Mouse (Mus musculus): Measurements from ENCODE around the gene Hist1h4k.

The Hist1h4k gene

GRCm38 (mm10) chr13:21718381-21719080, 31.8 kb downstream of the Hist1h4k start:
- in situ Hi-C loops (cut with MseI, MboI) = loop anchor here in 1 of 2 experiments (25.0 kb wide), 1 partner anchor 319 kb away; the partner anchor contains the start of genes Hist1h2ag, Hist1h2ah, Hist1h2bj and Hist1h2bk

- in situ Hi-C loops (cut with MseI, MboI) = loop anchor here in 1 of 2 experiments (25.0 kb wide), 1 partner anchor 320 kb away; the partner anchor contains the start of genes Hist1h2ag, Hist1h2ah, Hist1h2bj and Hist1h2bk
Observed at GRCm38 (mm10) chr13:21717397-21718357, 32.6 kb downstream of the Hist1h4k start, which contains the start of gene Hist1h3h. TSS of gene Hist1h3h (plus strand) at chr13:21717659.

GRCm38 (mm10) chr13:21716540-21717391, 33.5 kb downstream of the Hist1h4k start:
- in situ Hi-C loops (cut with MseI, MboI) = loop anchor here in 1 of 2 experiments (25.0 kb wide), 1 partner anchor 321 kb away; the partner anchor contains the start of genes Hist1h2ag, Hist1h2ah, Hist1h2bj and Hist1h2bk

GRCm38 (mm10) chr13:21715864-21716539, 34.3 kb downstream of the Hist1h4k start, which contains the start of the genes Hist1h2bl and Hist1h2ai:
TSS of gene Hist1h2bl (minus strand) at chr13:21716143.
TSS of gene Hist1h2ai (plus strand) at chr13:21716422.
- in situ Hi-C loops (cut with MseI, MboI) = loop anchor here in 1 of 2 experiments (25.0 kb wide), 1 partner anchor 321 kb away; the partner anchor contains the start of genes Hist1h2ag, Hist1h2ah, Hist1h2bj and Hist1h2bk

GRCm38 (mm10) chr13:21715131-21715863, 35.0 kb downstream of the Hist1h4k start:
- in situ Hi-C loops (cut with MseI, MboI) = loop anchor here in 1 of 2 experiments (25.0 kb wide), 1 partner anchor 322 kb away; the partner anchor contains the start of genes Hist1h2ag, Hist1h2ah, Hist1h2bj and Hist1h2bk

- in situ Hi-C loops (cut with MseI, MboI) = loop anchor here in 1 of 2 experiments (25.0 kb wide), 1 partner anchor 323 kb away; the partner anchor contains the start of genes Hist1h2ag, Hist1h2ah, Hist1h2bj and Hist1h2bk
Observed at GRCm38 (mm10) chr13:21714725-21715124, 35.6 kb downstream of the Hist1h4k start.

GRCm38 (mm10) chr13:21711698-21712097, 38.6 kb downstream of the Hist1h4k start:
- in situ Hi-C loops (cut with MseI, MboI) = loop anchor here in 1 of 2 experiments (25.0 kb wide), 1 partner anchor 326 kb away; the partner anchor contains the start of genes Hist1h2ag, Hist1h2ah, Hist1h2bj and Hist1h2bk

- in situ Hi-C loops (cut with MseI, MboI) = loop anchor here in 1 of 2 experiments (25.0 kb wide), 1 partner anchor 326 kb away; the partner anchor contains the start of genes Hist1h2ag, Hist1h2ah, Hist1h2bj and Hist1h2bk
Observed at GRCm38 (mm10) chr13:21710821-21711525, 39.3 kb downstream of the Hist1h4k start.

- in situ Hi-C loops (cut with MseI, MboI) = loop anchor here in 1 of 2 experiments (25.0 kb wide), 1 partner anchor 327 kb away; the partner anchor contains the start of genes Hist1h2ag, Hist1h2ah, Hist1h2bj and Hist1h2bk
Observed at GRCm38 (mm10) chr13:21710031-21710711, 40.1 kb downstream of the Hist1h4k start.

- in situ Hi-C loops (cut with MseI, MboI) = loop anchor here in 1 of 2 experiments (25.0 kb wide), 1 partner anchor 331 kb away; the partner anchor contains the start of genes Hist1h2ag, Hist1h2ah, Hist1h2bj and Hist1h2bk
Observed at GRCm38 (mm10) chr13:21706669-21707068, 43.6 kb downstream of the Hist1h4k start.

Measured in mouse trophoblast stem cell (cell line).